Mouse (Mus musculus): ENCODE results near the gene Pcdh7. TPM values are rescaled to one million over a fixed set of nuclear protein-coding genes. Genes with fewer than 3 reads are reported as not detected.

The Pcdh7 gene
- polyA plus RNA-seq, 1 experiment from 2014 or later = 28.9 TPM

DNA sequence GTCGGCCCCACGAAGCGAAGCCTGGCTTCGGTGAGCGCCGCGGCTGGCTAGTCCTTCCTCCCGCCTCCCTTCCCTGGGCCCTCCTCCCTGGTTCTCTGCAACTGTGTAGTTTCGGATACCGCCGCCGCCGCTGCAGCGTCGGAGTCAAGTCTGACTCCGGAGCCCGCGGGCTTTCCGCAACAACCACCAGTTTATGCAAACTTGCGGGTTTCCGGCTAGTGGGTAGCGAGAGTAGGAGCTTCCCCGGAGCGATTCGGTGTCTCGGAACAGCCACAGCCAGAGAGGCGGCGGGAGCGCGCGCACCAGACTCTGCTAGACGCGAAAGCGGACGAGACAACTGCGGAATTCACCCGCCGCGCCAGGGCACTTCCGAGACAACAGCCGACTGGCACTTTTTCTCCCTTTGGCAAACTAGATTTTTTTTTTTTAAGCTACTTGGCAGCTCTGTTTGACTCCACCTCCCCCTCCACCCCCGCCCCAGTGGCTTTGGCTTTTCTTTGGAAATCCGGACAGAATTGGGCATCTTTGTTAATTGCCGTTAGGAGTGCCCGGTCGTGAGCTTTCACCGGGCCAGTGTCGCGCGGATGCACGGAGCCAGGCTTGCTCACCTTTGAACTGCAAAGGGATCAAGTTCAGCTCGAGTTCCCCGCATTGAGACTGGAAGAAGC is 395 bp upstream of the Pcdh7 start:
- Histone ChIP-seq H3K4me3 (ENCODE audit: low read length) (peak overlapping the region; percentile 85), H3K9ac (ENCODE audit: low read depth, low read length) (peak overlapping the region; percentile 88), H3K4me2 (ENCODE audit: low read length) (peak overlapping the region; percentile 77), H3K9me3 (ENCODE audit: control insufficient read depth, low read length) (no peaks in the 10 kb centered on the region), H3K4me1 (ENCODE audit: control insufficient read depth, insufficient read depth, low read depth, low read length) (peaks cover 3% of the 10 kb centered on the region; the same call in 1 of the 2 replicates), H3K27me3 (replicated peaks; ENCODE audit: control insufficient read depth, insufficient read depth, low read length) (no peaks in the 10 kb centered on the region), H3K36me3 (ENCODE audit: control insufficient read depth, insufficient read depth, low read length) (no peaks in the 10 kb centered on the region), H3K27ac (ENCODE audit: low read depth, low read length) (peak overlapping the region; percentile 91)
- peak; percentile 10; the same call in 1 of the 2 replicates for ATAC-seq
- under 1% methylated on average over 53 of the region's 53 CpGs for WGBS

DNA sequence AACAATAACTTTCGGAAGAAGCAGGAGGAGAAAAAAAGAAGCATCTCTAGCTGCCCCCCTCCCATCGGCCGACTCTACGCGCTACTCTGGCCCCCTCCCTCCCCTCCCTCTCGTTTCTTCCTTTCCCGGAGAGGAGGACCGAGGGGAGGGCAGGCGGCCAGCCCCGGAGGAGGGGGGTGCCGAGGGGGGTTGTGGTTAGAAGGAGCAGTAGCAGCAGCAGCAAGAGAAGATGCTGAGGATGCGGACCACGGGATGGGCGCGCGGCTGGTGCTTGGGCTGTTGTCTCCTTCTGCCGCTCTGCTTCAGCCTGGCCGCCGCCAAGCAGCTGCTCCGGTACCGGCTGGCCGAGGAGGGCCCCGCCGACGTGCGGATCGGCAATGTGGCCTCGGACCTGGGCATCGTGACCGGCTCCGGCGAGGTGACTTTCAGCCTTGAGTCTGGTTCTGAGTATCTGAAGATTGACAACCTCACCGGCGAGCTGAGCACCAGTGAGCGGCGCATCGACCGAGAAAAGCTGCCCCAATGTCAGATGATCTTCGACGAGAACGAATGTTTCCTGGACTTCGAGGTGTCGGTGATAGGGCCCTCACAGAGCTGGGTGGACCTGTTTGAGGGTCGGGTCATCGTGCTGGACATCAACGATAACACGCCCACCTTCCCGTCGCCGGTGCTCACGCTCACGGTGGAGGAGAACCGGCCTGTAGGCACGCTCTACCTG is 1.3 kb downstream of the Pcdh7 start:
- Histone ChIP-seq H3K27me3 (replicated peaks; ENCODE audit: control insufficient read depth, insufficient read depth, low read length) (no peaks in the 10 kb centered on the region), H3K4me2 (ENCODE audit: low read length) (peak overlapping the region; percentile 77), H3K9me3 (ENCODE audit: control insufficient read depth, low read length) (no peaks in the 10 kb centered on the region), H3K4me1 (ENCODE audit: control insufficient read depth, insufficient read depth, low read depth, low read length) (peaks cover 3% of the 10 kb centered on the region; the same call in 1 of the 2 replicates), H3K27ac (ENCODE audit: low read depth, low read length) (peak overlapping the region; percentile 91), H3K36me3 (ENCODE audit: control insufficient read depth, insufficient read depth, low read length) (no peaks in the 10 kb centered on the region), H3K9ac (ENCODE audit: low read depth, low read length) (peak overlapping the region; percentile 88), H3K4me3 (ENCODE audit: low read length) (peak overlapping the region; percentile 85)
- WGBS = 0% methylated on average over 49 of the region's 54 CpGs
- ATAC-seq = 0 out of 2 replicates have a peak, but pooled peaks have one; percentile 3

DNA sequence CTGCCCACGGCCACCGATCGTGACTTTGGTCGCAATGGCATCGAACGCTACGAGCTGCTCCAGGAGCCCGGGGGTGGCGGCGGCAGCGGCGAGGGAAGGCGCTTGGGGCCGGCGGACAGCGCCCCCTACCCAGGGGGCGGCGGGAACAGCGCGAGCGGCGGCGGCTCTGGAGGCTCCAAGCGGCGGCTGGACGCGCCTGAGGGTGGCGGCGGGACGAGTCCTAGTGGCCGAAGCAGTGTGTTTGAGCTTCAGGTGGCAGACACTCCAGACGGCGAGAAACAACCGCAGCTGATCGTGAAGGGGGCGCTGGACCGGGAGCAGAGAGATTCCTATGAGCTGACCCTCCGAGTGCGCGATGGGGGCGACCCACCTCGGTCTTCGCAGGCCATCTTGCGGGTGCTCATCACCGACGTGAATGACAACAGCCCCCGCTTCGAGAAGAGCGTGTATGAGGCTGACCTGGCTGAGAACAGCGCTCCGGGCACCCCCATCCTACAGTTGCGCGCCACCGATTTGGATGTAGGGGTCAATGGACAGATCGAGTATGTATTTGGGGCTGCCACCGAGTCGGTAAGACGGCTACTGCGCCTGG is 1.9 kb downstream of the Pcdh7 start:
- WGBS = 0% methylated on average over 46 of the region's 59 CpGs
- Histone ChIP-seq H3K9ac (ENCODE audit: low read depth, low read length) (peak overlapping the region; percentile 88), H3K4me3 (ENCODE audit: low read length) (peak overlapping the region; percentile 85), H3K27ac (ENCODE audit: low read depth, low read length) (peak overlapping the region; percentile 91), H3K9me3 (ENCODE audit: control insufficient read depth, low read length) (no peaks in the 10 kb centered on the region), H3K36me3 (ENCODE audit: control insufficient read depth, insufficient read depth, low read length) (no peaks in the 10 kb centered on the region), H3K27me3 (replicated peaks; ENCODE audit: control insufficient read depth, insufficient read depth, low read length) (no peaks in the 10 kb centered on the region), H3K4me2 (ENCODE audit: low read length) (peak overlapping the region; percentile 77), H3K4me1 (ENCODE audit: control insufficient read depth, insufficient read depth, low read depth, low read length) (peaks cover 3% of the 10 kb centered on the region; the same call in 1 of the 2 replicates)
- ATAC-seq = no peak

DNA sequence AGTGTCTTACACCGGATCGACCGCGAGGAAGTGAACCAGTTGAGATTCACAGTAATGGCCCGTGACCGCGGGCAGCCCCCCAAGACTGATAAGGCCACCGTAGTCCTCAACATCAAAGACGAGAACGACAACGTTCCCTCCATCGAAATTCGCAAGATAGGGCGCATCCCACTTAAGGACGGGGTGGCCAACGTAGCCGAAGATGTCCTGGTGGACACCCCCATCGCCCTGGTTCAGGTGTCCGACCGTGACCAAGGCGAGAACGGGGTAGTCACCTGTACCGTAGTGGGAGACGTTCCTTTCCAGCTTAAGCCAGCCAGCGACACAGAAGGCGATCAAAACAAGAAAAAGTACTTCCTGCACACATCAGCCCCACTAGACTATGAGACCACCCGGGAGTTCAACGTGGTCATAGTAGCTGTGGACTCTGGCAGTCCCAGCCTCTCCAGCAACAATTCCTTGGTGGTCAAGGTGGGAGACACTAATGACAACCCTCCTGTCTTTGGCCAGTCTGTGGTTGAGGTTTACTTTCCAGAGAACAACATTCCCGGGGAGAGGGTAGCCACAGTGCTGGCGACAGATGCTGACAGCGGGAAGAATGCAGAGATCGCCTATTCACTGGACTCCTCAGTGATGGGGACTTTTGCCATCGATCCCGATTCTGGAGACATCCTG is 2.6 kb downstream of the Pcdh7 start:
- 4% methylated on average over 34 of the region's 34 CpGs for WGBS
- Histone ChIP-seq H3K9me3 (ENCODE audit: control insufficient read depth, low read length) (no peaks in the 10 kb centered on the region), H3K4me1 (ENCODE audit: control insufficient read depth, insufficient read depth, low read depth, low read length) (peaks cover 3% of the 10 kb centered on the region; the same call in 1 of the 2 replicates), H3K9ac (ENCODE audit: low read depth, low read length) (peak overlapping the region; percentile 88), H3K27me3 (replicated peaks; ENCODE audit: control insufficient read depth, insufficient read depth, low read length) (no peaks in the 10 kb centered on the region), H3K36me3 (ENCODE audit: control insufficient read depth, insufficient read depth, low read length) (no peaks in the 10 kb centered on the region), H3K4me3 (ENCODE audit: low read length) (peak overlapping the region; percentile 85), H3K4me2 (ENCODE audit: low read length) (peak overlapping the region; percentile 77), H3K27ac (ENCODE audit: low read depth, low read length) (peak overlapping the region; percentile 59)
- no peak for ATAC-seq

DNA sequence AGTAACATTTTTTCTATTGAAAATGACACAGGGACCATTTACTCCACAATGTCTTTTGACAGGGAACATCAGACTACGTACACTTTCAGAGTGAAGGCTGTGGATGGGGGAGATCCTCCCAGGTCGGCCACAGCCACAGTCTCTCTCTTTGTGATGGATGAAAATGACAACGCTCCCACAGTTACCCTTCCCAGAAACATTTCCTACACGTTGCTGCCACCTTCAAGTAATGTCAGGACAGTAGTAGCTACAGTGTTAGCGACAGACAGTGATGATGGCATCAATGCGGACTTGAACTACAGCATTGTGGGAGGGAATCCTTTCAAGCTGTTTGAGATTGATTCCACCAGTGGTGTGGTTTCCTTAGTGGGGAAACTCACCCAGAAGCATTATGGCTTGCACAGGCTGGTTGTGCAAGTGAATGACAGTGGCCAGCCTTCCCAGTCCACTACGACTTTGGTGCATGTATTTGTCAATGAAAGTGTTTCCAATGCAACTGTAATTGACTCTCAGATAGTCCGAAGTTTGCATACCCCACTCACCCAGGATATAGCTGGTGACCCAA is 3.5 kb downstream of the Pcdh7 start:
- ATAC-seq = no peak
- Histone ChIP-seq H3K4me3 (ENCODE audit: low read length) (peak overlapping the region; percentile 85), H3K4me2 (ENCODE audit: low read length) (peak overlapping the region; percentile 77), H3K9ac (ENCODE audit: low read depth, low read length) (peak overlapping the region; percentile 88), H3K27ac (ENCODE audit: low read depth, low read length) (no peak overlapping the region), H3K9me3 (ENCODE audit: control insufficient read depth, low read length) (no peaks in the 10 kb centered on the region), H3K36me3 (ENCODE audit: control insufficient read depth, insufficient read depth, low read length) (no peaks in the 10 kb centered on the region), H3K4me1 (ENCODE audit: control insufficient read depth, insufficient read depth, low read depth, low read length) (peaks cover 3% of the 10 kb centered on the region; the same call in 1 of the 2 replicates), H3K27me3 (replicated peaks; ENCODE audit: control insufficient read depth, insufficient read depth, low read length) (no peaks in the 10 kb centered on the region)
- 27% methylated on average over 8 of the region's 8 CpGs for WGBS

DNA sequence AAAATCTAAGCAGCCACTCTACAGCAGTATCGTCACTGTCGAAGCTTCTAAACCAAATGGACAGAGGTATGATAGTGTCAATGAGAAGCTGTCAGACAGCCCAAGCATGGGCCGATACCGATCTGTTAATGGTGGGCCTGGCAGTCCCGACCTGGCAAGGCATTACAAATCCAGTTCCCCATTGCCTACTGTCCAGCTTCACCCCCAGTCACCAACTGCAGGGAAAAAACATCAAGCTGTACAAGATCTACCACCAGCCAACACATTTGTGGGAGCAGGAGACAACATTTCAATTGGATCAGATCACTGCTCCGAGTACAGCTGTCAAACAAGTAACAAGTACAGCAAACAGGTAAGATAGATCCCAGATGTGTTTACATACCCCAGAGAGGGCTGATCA is 4.2 kb downstream of the Pcdh7 start:
- H3K36me3 ChIP-seq (ENCODE audit: control insufficient read depth, insufficient read depth, low read length) = no peaks in the 10 kb centered on the region
- H3K4me2 ChIP-seq (ENCODE audit: low read length) = peak overlapping the region; percentile 77
- H3K27ac ChIP-seq (ENCODE audit: low read depth, low read length) = no peak overlapping the region
- peak overlapping the region; percentile 88 for H3K9ac ChIP-seq (ENCODE audit: low read depth, low read length)
- no peaks in the 10 kb centered on the region for H3K9me3 ChIP-seq (ENCODE audit: control insufficient read depth, low read length)
- no peaks in the 10 kb centered on the region for H3K27me3 ChIP-seq (replicated peaks; ENCODE audit: control insufficient read depth, insufficient read depth, low read length)
- peak overlapping the region; percentile 85 for H3K4me3 ChIP-seq (ENCODE audit: low read length)
- WGBS = 32% methylated on average over 6 of the region's 6 CpGs
- ATAC-seq = no peak
- H3K4me1 ChIP-seq (ENCODE audit: control insufficient read depth, insufficient read depth, low read depth, low read length) = peaks cover 3% of the 10 kb centered on the region; the same call in 1 of the 2 replicates

DNA sequence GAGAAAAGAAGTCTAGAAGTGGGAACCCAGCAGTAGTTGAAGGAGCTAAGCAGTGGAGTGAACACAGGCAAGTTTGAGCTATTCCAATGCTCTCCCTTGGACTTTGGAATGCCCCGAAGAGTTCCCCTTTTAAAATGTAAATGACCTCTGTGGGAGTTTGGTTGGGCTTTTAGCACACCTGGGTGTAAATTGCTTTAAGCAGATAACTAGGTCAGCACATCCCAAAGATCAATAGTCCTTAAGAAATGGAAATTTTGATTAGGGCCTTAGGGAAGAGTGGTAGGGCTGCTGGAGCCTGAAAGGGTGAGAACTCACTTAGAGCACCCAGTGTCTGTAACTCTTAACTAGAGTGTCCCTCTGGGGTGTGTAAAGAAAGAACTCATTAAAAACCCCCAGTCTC is 15.7 kb downstream of the Pcdh7 start:
- ATAC-seq = no peak
- no peak overlapping the region for H3K27ac ChIP-seq (ENCODE audit: low read depth, low read length)
- H3K27me3 ChIP-seq (replicated peaks; ENCODE audit: control insufficient read depth, insufficient read depth, low read length) = no peaks in the 10 kb centered on the region
- no peak overlapping the region for H3K4me3 ChIP-seq (ENCODE audit: low read length)
- H3K9me3 ChIP-seq (ENCODE audit: control insufficient read depth, low read length) = no peaks in the 10 kb centered on the region
- H3K36me3 ChIP-seq (ENCODE audit: control insufficient read depth, insufficient read depth, low read length) = no peaks in the 10 kb centered on the region
- H3K4me1 ChIP-seq (ENCODE audit: control insufficient read depth, insufficient read depth, low read depth, low read length) = no peaks in the 10 kb centered on the region
- no peak overlapping the region for H3K9ac ChIP-seq (ENCODE audit: low read depth, low read length)
- no peak overlapping the region for H3K4me2 ChIP-seq (ENCODE audit: low read length)
- 15% methylated on average over 1 of the region's 1 CpGs for WGBS

DNA sequence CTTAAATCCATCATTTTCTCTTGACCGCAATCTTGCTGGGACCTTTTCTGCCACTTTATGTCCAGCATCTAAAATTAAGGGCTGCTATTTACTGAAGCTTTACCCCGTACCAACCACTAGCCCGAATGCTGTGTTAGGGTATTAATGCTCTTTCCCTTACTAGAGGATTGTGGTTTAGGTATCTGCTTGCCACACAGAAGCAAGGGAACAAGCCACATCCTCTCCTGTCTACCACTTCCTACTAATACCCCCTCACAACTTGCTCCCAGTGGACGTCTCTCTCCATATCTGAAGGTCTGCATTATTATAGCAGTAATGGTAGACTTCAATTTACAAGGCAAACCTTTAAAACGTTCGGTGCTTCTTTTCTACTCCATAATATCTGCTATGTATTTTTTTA is 18.0 kb downstream of the Pcdh7 start:
- H3K9ac ChIP-seq (ENCODE audit: low read depth, low read length) = no peak overlapping the region
- H3K4me3 ChIP-seq (ENCODE audit: low read length) = no peak overlapping the region
- no peaks in the 10 kb centered on the region for H3K36me3 ChIP-seq (ENCODE audit: control insufficient read depth, insufficient read depth, low read length)
- H3K27ac ChIP-seq (ENCODE audit: low read depth, low read length) = no peak overlapping the region
- no peaks in the 10 kb centered on the region for H3K4me1 ChIP-seq (ENCODE audit: control insufficient read depth, insufficient read depth, low read depth, low read length)
- no peak overlapping the region for H3K4me2 ChIP-seq (ENCODE audit: low read length)
- H3K27me3 ChIP-seq (replicated peaks; ENCODE audit: control insufficient read depth, insufficient read depth, low read length) = no peaks in the 10 kb centered on the region
- no peak for ATAC-seq
- 86% methylated on average over 6 of the region's 6 CpGs for WGBS
- no peaks in the 10 kb centered on the region for H3K9me3 ChIP-seq (ENCODE audit: control insufficient read depth, low read length)
